Mouse (Mus musculus) T-cell, adult 2 months (primary cell): ENCODE measurements around the gene Chrnb1.

Experiments used
- DNase-seq: peaks from one replicate; pipeline ENCODE4 v3.0.0; 2022; ENCODE audit warnings: low spot score

Chrnb1 gene

DNA sequence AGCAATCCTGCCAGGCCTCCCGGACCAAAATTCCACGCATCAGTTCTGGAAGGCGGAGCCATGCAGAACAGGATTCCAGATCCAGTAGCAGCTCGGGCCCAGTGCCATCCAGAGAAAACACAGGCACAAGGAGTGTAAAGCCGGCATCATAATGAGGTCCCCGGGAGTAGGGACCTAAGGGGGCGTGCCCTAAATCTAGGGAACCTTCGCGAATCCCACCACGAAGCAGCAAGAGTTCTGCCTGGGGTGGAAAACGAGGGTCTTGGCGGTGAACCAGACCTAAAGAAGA, 8.9 kb upstream of the Chrnb1 start:
- no peak for DNase-seq

DNA sequence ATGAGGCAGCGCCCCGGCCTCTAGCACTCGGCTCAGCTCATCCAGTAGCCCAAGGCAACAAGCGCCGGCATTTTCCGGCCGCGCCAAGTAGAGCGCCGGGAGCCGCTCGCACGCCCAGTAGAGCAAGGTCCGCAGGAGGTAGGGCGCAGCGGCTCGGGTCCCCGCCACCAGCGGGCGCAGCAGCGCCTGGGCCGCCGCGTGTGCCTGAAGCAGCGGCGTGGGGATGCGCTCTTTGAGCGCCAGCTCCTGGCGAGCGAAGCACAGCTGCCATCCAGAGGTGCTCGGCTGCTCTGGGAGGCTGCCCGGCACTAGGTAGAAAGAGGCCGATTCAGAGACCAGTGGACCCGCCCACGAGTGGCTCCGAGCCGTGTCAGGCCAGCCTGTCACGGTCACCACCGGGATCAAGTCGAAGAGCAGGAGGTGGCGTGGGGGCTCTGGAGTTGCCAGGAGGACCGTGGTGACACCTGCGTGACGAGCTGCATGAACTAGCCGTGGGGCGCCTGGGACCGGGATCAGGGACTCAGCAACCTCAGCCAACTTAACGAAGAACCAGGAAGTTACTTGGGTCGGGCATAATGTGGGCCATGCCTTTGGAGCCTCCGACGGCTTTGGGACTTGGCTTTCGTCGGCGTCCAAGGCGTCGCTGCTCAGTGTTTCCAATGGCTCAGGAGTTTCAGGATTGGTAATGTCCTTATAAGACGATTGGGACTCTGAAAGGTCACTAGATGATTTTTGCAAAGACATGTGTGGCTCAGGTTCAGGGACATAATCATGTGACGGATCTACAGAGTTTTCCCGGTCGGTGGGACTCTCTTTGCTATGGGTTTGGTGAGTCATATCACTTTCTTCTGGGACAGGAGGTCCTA, 8.3 kb upstream of the Chrnb1 start:
- peak; percentile 73 for DNase-seq

DNA sequence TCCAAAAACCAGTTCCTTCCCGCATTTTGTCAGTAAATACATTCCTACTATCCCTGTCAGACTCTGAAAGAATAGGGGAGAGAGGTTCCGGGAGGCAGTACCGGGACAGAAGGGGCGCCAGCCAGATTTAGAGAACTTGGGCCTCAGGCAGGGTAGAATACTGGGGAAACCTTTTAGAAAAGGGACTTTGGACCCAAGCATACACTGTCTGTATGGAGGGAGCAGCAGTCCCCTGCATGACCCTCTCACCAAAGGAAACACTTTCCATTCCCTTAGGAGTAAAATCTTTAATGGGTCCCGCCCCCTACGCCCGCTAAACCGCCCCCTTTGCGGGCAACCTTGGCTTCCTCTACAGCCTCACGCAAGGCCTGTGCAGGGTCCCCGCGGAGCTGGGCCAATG, 7.6 kb upstream of the Chrnb1 start:
- no peak for DNase-seq

DNA sequence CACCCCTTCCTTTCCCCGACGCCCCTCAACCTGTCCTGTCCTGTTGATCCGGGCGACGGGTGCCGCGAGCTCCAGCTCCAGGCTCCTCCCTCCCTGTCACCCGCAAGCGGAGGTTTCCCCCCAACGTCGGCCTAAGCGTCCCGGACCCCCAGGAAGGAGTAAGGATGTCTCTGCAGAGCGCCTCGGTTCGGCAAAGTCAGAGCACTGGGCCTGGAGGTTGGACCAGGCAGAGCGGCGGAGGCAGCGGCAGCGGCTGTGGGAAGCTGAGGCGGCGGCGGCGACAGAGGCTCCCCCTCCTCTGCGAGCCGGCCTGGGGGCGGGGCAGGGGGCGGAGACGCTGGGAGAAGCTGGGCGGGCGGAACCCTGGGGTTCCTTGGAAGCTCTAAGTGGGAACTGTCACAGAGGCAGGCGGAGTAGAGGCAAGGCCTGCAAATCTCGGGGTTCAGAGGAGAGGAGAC, 6.9 kb upstream of the Chrnb1 start:
- DNase-seq: peak; percentile 57

DNA sequence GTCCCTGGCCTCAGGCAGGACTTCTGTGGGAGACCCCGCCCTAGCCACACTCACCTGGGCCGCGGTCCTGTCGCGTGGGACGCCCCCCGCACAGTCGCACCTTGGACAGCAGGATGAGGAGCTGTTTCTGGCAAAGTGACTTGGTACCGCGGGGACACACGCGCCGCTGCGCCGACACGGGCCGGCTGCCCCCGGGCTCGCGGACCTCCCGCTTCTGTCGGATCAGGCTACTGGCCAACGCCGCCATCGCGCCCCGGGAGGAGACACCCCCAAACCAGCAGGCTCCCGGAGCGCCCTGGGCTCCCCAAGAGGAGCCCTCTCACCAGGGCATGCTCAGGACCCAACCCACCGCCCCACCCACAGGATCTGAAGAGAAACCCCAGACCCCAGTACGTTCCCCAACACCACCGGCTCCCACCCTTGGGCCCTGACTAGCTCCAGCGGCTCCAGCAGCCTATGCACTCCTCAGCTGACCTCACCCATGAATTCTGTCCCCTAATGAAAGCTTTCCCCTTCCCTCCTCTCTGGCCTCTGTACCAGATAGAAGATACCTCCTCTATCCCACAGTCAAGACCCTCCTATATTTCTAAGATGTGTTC, 5.7 kb upstream of the Chrnb1 start, which contains the start of gene Fgf11:
Gene Fgf11, minus strand, starts transcription at position 479 of the 599 bp plus-strand sequence.
- no peak for DNase-seq

DNA sequence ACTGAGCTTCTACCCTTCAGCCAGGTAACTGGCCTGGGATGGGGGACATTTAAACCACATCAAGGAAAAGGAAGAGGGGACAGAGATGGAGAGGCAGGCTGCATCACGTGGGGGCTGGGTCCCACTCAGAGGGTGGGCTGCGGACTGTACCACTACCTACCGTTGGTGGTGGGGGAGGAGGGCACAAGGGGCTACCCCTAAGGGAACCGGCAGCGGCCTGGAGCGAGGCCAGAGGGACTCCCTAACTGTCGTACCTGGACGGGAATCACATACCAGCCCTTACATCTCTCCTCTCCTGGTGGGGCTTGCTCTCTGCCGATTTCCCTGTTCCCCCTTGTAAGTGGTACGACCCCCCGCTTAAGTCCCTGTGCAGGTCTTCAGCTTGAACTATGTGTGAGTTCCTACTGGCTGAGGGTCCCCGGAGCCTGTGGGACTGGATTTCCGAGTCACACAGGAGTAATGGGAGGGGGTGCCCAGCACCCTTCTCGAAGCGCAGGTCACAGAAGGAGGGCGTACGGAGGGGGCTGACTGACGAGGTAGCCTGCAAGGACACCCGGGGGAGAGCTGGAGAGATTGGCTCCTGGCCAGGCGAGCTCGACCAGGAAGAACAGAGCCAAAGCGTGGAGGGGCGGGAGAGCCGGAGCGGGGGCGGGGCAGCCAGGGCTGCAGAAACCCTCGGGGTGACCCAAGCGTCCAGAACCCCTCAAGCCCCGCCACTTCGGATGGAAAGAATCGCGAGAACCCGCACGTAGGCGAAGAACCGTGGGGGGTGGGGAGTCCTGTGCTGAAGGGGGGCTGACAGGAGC, 4.9 kb upstream of the Chrnb1 start:
- no peak for DNase-seq

DNA sequence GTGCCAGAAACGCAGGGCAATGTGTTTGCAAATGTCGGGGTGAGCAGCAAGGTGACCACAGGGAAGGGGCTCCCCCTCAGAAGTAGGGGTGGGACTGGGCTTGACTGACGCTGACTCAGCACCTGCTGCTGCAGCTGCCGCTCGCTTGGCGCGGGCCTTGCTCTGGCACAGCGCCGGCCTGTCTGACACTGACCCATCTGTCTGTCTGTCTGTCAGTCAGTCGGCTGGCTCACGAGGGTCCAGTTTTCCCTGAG, 4.3 kb upstream of the Chrnb1 start:
- DNase-seq: no peak

DNA sequence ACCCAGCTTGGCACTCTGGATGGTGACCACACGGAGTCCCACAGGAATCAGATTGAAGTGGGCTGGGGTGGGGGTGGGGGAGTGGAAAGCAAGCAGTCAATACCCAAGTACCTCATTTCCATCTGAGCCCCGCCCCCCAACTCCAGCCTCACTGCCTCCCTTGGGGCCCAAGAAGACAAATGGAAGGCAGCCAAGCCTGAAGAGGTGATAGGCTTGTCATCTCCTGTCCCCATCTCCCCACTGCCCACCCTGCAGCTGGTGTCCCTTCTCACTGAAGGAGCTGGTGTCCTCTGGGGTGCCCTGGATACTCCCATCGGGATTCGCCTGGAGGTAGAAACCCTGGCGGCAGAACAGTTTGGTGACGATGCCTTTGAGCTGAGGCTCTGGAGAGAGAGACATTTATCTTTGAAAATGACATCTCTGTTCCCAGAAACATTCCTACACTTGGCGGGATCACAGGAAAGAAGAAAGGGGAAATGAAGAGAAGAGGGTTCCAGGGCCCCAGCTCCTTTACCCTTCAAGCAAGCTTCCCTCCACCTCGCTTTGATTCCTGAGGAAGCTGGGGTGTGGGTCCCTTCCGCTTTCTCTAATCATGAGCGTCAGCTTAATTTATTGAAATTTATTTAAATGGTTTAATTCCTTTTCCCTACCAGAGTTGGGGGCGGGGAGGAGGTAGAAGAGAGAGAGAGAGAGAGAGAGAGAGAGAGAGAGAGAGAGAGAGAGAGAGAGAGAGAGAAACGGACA, 3.8 kb upstream of the Chrnb1 start:
- no peak for DNase-seq

DNA sequence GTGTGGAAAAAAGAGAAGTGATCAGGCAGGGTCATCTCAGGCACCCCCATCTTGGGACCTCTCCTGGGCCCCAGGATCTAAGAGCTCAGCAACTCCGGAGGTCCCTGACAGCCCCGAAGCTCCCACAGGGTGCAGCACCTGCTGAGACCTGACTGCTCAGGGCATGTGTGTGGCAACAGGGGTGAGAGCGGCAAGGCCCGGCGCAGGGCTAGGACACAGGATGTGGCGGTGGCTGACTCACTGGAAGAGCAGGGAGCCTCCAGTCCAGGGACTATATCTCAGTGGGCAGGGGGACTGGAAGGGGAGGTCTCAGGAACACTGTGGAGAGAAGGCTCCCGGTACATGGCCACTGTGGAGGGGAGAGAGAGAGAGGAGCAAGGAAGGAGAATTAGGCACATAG, 2.2 kb upstream of the Chrnb1 start:
- no peak for DNase-seq

DNA sequence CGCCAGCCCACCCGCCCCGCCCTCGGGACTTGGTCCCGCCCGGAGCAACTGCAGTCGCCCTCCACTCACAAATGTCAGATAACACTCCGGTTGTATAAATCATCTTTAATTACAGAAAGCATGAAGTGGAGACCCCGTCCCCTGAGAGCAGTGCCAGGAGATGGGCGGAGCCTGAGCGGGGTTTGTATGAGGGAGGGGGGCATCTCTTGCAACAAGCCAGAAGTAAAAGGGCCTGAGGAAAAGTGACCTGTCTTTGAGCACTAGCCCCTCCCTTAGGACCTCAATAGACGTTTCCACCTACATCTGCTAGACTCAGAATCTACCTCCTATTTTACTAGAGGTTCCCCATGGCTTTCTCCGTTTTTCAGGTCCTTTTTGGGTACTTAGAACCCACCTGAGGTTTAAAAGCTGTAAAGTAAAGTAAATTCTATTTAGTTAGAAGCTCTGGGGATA, 266 bp upstream of the Chrnb1 start:
- no peak for DNase-seq

DNA sequence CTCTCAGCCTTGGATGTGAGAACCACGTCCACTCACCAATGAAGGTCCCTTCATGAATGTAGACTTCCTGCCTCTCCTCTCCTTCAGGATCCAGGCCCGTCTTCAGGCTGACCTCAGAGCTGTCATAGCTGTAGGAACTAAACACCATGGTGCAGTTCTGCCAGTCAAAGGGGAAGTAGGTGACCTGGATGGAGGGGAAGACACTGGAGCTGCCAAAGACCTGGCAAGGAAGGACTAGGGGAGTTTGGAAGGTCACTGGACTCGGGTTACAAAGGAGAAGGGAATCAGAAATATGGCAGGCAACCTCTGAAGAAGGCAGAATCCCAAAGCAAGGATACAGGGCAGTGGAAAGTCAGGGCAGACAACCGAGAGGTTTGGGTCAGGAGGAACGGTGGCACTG, 2.3 kb downstream of the Chrnb1 start:
- no peak for DNase-seq

DNA sequence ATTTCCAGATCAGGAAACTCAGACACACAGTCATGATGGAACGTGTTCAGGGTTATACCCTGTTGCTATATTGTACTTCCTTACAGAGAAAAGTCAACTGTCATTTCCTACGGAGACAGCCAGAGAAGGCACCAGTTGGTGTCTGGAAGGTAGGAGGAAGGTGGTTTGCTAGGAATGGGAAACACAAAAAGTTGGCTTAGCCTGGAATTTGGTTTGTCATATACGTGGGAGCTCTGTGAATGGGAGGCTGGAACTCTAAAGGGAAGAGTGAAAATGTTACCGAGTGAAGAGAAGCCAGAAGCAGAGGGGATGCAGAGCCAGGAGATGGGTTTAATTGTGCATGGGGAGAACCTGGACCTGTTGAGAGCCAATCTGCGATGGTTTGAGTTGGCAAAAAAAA, 4.3 kb downstream of the Chrnb1 start:
- DNase-seq: no peak

DNA sequence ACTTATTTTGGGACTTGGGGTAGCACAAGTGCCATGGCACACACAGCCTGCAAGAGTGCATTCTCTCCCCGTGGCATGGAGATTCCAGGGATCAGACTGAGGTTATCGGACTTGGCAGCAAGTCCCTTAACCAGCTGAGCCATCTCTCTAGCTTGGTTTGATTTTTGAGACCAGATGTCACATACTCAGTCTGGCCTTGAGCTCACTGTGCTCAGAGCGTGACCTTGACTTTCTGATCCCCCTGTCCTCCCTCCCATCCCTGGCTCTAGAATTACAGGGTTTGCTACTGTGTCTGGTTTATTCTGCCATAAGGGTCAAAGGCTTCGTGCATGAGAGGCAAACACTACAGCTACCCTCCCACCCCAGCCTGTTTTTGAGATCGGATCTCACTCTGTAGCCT, 6.3 kb downstream of the Chrnb1 start:
- no peak for DNase-seq

DNA sequence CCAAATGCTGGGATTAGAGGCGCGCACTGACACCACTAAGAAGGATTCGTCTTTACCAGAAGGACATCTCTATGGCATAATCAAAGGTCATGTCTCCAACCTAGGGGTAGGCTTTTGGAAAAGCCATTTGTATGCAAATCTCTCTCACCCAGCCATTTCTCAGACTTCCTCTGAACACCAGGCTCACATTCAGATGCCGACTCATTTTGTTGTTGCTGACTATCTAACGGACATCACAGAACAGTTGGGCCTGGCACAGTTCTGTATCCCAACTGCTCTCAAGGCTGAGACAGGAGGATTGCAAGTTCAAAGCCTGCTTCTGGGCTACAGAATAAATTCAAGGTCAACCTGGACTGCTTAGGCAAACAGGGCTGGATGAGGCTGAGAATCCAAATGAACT, 8.4 kb downstream of the Chrnb1 start:
- DNase-seq: no peak

DNA sequence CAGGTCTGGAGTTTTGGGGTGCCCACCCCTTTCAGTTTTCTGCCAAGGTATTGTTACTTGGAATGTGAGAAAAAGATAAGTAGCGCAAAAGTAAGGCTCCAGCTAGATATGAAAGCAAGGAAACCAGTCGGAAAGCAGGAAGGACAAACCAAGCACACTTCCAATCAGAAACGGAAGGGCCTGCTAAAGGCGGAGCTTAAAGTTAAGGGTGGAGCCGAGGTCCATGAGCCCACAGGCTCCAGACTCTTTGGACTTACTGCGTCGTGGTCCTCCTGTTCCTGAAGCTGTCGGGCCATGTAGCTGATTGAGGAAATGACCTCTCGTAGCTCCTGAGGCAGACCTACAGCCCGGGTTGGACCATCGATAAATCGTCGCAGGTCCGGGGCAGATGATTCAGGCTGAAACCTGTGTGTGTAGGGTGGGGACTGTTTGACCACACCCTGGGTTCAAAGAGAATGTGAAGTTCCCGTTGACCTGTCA, 10.9 kb downstream of the Chrnb1 start:
- DNase-seq: no peak

DNA sequence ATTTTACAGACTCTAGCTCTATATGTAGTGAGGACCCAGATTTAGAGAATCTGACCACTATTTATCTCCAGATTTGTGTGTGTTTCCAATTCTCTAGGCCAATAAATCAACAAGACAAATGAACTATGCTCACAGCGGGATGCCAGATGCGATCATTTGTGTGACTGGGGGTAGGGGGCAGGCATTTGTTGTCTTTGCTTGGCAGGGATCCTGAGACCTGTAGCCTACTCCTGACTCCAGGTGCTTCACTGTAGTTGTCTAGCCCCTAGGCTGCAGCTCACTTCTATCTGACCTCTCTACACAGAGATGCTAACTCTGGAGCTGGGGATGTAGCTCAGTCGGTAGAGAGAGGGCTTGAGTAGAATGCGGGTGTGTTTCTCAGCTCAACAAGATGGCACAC, 13.9 kb downstream of the Chrnb1 start:
- no peak for DNase-seq

DNA sequence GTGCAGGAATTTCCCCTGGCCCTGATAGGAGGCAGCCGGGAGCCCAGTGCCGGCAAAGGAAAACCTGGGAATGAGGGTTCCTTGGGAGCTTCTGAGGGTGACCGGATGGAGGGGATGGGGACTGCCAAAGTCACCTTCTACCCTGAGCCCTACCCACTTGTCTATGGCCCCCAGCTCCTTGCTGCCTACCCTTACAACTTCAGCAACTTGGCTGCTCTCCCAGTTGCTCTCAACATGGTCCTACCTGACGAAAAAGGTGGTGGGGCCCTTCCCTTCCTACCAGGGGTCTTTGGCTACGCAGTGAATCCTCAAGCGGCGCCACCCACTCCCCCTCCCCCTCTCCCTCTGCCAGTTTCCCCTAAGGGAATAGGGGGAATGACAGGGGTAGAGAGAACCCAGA, 16.8 kb downstream of the Chrnb1 start:
- DNase-seq: no peak

DNA sequence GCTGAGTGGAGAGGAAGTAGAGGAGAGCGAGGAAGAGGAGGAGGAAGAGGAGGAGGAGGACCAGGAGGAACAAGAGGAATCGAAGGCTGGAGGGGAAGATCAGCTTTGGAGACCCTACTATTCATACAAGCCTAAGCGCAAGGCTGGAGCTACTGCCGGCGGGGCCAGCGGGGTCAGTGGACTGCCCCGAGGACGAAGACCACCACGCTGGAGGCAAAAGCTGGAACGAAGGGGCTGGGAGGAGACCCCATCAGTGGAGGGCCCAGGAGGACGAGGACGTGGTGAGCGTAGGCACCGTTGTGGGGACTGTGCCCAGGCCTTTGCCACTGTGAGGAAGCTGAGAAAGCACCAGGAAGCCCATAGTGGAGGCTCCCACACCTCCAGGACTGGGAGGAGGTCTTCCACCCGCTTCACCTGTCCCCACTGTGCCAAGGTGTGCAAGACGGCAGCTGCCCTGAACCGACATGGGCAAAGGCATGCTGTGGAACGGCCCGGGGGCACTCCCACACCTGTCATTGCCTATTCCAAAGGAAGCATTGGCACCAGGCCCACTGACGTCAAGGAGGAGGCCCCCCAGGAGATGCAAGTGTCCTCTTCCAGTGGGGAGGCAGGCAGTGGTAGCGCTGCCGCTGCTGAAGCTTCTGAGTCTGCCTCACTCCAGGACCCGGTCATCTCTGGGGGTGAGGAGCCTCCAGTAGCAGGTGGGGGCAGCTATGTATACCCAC, 17.3 kb downstream of the Chrnb1 start:
- DNase-seq: no peak

DNA sequence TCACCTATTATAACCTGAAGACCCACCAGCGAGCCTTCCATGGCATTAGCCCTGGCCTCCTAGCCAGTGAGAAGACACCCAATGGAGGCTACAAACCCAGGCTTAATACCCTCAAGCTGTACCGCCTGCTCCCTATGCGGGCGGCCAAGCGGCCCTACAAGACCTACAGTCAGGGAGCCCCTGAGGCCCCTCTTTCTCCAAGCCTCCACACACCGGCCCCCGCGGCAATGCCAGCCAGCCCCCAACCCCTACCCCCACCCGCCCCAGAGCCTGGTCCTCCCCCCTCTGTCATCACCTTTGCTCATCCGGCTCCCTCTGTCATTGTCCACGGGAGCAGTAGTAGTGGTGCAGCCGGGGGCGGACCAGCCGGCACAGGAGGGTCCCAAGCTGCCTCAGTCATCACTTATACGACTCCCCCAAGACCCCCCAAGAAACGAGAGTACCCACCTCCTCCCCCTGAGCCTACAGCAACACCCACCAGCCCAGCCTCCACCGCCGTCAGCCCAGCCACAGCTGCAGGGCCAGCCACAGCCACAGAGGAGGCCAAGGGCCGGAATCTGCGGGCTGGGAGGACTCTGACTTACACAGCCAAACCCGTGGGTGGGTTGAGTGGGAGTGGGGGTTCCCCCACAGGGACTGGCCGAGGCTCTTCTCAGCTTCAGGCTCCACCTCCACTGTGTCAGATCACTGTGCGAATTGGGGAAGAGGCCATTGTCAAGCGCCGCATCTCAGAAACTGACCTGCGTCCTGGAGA, 18.1 kb downstream of the Chrnb1 start:
- no peak for DNase-seq

DNA sequence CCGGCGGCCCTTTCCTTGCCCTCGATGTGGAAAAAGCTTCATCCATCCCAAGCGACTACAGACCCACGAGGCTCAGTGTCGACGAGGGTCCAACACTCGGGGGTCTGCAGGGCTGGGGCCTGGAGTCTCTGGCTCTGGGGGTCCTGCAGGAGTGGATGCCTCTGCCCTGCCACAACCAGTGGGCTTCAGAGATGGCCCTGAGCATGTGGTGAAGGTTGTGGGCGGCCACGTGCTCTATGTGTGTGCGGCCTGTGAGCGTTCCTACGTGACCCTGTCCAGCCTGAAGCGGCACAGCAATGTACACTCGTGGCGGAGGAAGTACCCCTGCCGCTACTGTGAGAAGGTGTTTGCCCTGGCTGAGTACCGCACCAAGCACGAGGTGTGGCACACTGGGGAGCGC, 19.3 kb downstream of the Chrnb1 start:
- no peak for DNase-seq

DNA sequence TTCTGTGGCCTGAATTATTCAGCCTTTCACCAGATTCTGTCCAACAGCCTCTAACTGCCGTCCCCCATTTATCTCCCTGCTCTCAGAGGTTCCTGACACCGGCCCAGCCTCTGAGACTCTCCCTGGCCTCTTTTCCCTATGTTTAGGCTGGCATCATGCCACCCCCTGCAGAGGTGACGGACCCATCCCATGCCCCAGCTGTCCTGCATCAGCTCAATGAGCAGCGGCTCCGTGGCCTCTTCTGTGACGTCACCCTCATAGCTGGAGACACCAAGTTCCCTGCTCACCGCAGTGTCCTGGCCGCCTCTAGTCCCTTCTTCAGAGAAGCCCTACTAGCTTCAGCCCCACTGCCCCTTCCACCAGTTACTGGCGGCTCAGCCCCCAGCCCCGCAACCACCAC, 20.0 kb downstream of the Chrnb1 start:
- no peak for DNase-seq
